Mouse (Mus musculus): ENCODE data around the gene Prkar2b. TPM values are rescaled to one million over a fixed set of nuclear protein-coding genes. Genes with fewer than 3 reads are reported as not detected.
A peak's percentile ranks its signal among the peaks of the same experiment; 100 is the strongest.

Prkar2b gene
- total RNA-seq, 2 experiments from 2014 or later, result 30.7 to 33.6 TPM

DNA sequence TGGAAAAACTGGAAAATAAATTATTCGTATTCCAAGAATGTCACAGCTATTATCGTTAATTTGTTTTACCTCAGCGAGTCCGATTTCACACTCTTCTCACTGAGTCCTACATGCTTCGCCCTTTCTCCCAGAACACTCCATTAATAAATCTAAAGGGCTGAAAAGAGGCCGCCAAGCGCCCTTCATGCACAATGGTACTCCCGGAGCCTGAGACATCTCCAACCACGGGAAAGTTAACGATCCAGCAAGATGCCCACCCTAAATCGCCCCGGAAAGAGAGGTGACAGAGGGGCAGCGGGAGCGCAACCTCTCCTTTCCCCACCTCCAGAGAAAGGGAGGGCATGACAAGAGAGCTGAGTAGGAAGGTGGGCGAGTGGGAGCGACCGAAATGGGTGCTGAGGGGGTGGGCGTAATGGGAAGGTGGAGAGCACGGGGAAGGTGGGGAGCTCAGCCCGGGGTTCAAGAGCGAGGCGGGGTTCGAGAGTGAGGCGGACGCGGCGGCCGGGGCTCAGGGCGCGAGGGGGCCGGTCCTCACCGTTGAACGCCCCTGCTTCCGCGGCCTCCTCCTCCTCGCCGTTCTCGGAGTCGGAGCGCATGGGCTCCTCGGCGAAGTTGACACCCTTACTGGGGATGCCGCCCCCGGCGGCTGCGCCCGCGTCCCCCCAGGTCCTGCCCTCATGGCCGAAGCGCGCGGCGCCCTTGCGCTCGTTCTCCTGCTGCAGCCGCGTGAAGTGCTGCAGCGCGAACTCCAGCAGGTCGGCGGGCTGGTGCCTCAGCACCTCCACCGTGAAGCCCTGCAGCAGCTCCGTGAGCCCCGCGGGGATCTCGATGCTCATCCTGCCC is 628 bp downstream of the Prkar2b start:
- peak; percentile 20 to 39 for DNase-seq (ENCODE audit: low spot score in 2 of 2)

DNA sequence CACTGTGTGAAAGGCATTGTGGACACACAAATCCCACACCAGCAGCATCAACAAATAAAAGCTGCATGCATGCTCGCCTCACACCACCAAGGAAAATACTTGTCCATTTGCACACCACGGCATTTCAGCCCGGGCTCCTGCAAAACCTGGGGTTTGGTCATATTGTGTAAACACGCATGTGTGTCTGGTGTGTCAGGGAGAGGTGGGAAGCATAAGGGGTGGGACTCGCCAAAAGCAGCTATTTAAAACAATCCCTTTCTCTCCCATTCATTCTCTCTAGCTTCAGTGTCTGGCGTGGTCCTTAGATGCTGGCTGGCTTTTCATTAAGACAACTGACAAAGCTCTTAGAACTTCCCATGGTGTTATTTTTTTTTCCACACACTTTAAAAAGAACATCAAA is 1.4 kb downstream of the Prkar2b start:
- peak in 1 of 2 experiments; percentile 23 for DNase-seq (ENCODE audit: low spot score in 2 of 2)

DNA sequence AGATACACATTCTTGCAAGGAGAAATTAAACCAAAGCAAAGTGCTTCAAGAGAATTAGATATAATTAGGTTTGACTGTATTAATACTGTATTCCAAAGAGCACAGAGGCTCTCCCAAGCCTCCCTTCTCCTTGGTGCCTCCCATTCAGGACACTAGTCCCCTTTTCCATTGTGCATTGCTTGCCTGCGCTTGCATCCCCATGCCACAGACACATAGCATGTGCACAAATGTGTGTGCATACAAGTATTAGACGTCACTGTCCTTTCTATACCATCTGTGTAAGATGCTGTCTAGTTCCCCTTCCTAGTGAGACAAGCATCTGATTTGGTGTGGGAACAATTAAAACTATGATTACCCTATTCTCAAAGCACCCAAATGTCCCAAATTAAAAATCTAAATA is 2.0 kb downstream of the Prkar2b start:
- DNase-seq (ENCODE audit: low spot score in 2 of 2), result no peak

DNA sequence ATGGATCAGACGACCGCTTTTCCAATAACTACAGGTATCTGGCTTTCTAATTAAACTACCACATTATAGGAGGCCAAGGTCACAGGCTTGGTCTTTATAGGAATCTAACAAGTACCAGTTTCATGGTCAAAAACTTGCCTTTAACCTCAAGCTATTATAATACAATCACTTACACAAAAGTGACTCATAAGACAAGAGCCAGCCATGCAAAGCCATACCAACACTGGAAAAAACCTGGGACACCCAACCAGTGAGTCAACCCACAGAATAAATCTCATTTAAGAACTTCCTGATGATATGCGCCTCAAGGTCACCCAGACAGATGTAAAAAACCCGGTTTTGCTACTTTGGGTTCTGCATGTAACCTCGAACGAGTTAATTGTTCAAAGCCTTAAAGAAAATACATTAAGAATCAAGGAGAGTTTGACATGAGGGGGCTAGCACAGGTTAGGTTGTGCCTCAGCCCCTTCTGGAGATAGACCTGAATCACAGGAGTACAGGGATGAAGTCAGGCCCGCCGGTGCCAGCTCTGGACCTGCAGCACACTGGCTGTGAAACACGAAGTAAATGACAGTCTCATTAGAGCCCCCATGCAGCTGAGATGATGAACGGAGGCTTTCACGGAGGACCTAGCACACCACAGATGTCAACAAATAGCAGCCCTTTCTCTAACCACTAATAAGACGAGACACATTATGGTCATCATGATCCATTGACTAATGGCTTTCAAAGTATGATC is 3.5 kb downstream of the Prkar2b start:
- no peak for DNase-seq (ENCODE audit: low spot score in 2 of 2)

DNA sequence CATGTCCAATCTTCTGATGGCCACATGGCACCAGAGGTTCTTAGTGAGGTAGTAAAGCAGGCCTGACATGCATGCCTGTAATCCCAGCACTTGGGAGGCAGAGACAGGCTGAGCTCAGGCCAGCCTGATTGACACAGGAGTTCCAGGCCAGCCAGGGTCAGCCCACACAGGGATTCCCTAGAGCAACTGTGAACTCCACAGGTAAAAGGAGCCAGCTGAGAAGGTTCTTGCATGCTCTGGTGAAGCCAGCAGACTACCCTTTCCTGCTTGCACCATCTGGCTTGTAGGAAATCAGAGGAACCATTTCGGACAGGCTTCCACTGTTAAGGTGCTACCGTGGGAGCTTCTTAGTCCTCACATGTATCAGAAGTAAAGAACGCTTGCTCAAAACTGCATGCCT is 5.3 kb downstream of the Prkar2b start:
- DNase-seq (ENCODE audit: low spot score in 2 of 2), result no peak

DNA sequence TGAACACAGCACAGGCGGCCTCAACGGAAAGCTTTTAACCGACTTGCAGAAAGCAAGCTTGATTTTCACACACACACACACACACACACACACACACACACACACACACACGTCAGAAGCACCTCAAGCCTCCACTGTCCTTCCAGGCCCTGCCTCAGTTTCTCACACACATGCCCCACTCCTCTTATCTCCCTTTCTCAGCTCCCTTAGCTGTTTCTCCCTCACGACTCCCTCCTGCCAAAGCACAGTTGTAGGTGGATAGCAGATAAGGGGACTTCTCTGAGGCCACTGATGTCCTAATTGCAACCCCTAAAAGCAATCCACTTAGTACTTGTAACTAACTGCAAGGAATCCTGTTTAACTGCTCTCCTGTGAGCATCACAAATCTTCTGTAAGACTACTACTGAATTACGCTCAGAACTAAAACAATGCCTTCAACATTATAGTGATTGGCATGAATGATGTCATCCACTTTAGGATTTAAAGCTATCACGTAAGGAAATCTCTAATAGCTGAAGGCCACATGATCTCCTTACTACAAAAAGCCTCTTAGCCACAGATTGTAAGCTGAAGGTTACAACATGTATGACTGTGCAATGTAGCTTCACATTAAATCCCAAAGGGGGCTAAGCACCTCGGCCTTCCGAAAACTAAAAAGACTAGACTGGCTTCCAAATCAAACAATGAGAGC is 6.5 kb downstream of the Prkar2b start:
- no peak for DNase-seq (ENCODE audit: low spot score in 2 of 2)

DNA sequence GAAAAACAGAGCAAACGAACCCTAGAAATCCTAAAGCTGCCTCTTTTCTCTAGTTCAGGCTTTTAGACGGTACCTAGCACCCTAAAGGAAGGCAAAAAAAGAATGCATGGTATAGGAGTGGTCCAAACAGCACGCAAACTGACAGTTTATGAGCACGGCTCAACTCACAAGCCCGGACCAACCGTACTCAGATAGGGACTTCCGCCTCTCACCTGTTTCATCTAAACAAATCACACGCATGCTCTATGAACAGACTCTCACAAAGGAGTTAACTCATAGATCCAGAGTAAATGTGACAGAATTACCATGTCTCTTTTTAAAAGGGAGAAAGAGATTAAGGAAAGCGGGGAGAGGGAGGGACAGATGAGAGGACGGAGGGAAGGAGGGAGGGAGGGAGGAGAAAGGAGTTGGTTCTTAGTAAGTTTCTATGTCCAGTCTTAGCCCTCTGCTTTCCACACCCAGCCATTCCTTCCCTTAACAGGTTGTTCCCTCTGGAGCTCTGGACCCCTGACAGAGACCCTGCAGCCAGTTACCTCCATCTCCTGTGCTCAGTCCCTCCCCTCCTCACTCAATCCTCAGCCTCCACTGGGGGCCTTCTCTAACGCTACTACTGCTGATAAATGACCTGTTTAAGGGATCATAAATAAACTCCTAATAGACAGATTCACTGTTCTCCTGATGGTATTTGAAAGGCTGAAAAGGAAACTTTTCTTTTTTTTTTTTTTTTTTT is 7.3 kb downstream of the Prkar2b start:
- DNase-seq (ENCODE audit: low spot score in 2 of 2), result no peak

DNA sequence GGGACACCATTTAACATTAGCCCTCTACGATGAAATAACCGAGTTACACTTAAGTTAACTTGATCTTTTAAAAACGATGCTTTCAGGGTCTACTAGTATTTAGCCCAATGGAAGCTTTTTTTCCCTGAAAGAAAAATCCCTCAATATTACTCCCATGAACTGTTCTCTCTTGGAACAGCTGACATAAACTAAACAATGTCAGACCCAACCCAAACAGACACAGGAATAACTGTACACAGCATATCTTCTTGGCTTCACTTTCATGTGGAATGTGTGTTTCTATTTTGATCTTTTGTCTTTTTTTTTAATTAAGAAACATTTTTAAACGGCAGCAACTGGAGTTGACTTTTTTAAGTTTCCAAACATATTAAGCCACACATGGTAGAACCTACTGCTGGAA is 8.2 kb downstream of the Prkar2b start:
- no peak for DNase-seq (ENCODE audit: low spot score in 2 of 2)

DNA sequence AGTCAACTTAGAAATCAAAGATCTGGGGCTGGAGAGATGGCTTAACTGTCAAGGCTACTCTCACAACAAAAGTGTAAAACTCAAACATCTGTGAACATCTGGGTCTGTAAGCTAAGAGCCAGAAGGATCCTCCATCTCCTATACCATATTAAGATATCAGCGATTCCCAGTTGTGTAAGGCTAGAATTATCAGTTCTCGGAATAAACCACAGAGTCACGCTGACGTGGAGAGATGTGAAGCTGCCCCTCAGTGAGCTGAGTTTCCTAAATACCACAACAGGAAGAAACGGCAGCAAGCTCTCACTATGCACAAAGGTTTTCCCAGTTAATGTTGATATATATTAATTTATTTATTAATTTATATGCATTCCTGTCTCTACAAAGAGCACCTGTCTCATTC is 10.9 kb downstream of the Prkar2b start:
- DNase-seq (ENCODE audit: low spot score in 2 of 2), result no peak

DNA sequence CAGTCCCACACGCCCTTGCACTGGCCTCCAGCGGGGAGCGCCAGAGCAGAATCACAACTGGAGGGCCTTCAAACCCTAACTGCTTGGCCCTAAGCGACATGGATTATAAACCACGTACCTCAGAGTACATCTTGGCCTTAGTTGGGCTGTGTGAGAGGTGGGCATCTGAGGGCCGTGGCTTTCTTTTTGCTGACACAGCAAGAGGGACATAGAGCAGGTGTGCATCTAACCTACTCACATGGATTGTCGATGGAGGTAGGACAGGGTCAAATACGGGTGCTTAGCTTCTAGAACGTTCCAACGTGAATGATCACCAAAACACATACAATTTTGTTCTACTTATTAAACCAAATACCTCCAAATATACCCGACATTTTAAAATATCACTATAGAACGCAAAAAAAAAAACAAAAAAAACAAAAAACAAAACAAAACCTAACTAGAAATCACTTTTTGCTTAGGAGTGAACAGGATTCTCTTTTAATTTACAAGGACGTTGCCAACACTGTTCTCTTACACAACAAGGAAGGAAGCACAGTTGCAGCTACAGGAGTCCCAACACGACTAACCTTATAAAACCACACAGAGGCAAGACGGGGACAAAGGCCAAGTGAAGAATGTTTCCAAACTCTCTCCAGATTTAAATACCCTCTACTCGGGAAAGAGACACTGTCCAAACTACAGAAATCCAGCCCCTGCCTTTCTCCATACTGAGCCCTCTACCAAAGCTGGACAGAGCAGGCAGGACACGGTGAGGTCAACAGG is 15.3 kb downstream of the Prkar2b start:
- no peak for DNase-seq (ENCODE audit: low spot score in 2 of 2)

DNA sequence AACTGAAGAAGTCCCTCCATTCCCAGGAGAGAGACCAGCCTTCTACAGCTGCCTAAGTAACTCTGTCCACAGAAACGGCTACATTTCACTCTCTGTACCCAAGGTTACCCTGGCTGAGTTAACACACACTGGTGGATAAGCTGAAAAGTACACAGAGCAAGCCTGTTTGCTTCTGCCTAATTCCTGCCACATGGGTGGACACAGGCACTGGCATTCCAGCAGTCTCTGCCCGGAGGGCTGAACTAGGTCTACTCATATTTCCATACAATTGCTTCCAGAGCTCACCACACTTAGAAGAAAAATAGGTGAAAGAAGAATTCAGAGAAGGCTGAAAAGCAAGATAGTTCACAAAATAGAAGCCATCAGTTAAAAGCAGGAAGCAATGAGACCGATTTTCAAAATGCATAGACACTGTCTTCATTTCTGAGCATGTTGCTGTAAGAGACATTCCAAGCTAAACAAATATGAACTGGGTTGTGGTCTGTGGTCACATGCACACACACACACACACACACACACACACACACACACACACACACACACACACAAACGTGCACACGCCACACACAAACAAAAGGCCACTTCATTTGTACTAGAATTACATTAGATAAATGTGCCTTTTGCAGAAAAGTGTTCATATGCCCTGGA is 16.5 kb downstream of the Prkar2b start:
- DNase-seq (ENCODE audit: low spot score in 2 of 2), result no peak

DNA sequence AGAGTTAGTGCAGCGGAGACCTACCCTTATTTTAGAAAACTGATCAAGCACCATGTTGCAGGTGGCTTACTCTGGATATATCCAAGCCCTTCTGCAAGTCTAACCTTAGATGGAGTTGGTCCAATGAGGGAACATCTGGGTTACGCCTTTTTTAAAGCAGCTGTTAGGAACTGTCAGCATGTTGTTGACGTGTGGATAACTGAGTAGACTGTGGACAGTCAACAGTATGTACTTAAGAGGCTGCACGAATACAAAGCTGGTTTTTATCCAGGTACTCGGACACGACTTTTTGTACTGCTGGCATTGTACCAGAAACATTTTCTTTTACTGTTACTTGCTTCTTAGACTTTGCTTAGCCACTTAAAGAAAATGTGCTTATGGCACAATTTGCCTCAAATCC is 27.6 kb downstream of the Prkar2b start:
- no peak for DNase-seq (ENCODE audit: low spot score in 2 of 2)

DNA sequence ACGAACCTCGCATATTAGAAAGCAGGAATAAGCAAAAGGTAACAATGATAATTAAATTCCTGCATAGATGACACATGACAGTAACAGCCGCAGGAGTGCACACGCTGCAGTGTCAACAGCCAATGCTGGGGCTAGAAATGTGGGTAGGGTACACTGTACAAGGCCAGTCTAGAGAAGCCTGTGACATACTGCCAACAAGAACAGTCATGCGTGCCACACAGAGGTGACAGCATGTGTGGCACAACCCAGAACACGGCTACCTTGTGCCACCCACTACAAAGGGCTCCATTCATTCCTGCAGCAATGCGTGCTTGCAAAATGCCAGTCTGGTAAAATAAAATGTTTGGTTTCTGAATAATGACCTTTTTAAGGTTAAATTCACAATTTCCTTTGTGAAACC is 28.2 kb downstream of the Prkar2b start:
- no peak for DNase-seq (ENCODE audit: low spot score in 2 of 2)

DNA sequence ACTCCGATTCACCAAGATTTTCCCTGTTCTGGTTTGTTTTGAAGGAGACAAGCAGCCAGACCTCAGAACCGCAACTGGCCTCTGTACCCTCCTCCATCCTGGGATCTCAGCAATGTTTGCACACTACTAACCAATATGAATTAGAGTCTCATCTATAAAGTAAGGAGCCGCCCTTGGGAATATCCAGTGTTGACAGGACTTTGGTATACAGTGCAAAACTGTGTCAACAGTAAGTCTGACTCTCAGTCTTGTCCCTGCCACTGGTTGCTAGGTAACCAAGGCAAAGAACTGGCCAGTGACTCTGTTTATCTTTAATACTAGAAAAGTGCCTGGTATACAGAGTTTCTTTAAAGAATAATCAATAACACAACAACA is 42.7 kb downstream of the Prkar2b start:
- no peak for DNase-seq (ENCODE audit: low spot score in 2 of 2)

DNA sequence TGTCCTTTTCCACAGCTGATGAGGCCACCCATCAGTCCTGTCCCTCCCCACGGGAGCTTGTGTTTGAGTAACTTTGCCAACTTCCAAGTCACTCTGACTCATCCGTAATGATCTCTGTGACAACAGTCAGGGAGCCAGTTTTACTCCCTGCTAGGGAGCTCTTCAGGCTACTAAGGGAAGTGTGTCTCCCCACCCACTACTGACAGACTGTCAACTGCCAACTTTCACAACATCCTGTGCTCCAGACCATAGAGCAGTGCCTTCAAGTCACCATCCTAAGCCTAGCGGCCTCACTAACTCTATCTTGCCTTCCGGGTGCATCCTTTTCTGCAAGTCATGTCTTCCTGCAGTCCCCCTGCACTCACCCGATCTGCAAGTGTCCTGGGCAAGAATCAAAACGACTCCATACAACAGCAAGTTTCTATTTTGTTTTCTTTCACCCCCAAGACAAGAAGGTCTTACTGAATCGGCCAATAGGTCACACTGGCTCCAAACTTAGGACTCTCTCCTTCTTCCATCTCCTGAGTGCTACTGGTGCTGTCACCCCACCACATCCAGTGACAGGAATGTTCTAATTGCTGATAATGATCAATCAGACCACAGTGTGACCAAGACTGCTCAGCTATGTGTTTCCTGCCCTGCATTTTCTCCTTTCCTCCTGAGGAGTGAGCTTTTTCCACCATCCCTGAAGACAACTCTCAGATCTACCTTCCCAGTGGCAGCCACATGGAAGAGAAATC is 43.3 kb downstream of the Prkar2b start:
- peak in 1 of 2 experiments; percentile 18 for DNase-seq (ENCODE audit: low spot score in 2 of 2)

DNA sequence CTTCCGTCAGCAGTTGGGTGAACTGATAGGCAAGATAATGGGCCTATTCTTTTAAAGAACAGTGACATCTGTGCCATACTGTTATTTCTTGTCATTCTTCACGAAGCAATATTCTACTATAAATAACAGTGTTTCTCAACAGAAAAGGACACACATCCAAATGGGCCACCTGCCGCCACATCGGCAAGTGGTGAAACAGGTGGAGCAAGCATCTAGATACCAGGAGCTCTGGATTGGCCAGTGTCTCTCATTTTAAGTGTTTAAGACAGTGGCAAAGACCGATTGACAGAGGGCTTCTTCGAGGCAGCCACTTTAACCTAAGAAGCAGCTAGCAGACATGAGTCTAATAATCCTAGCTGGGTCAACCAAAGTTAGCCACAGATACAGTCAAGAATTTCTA is 44.6 kb downstream of the Prkar2b start:
- DNase-seq (ENCODE audit: low spot score in 2 of 2), result no peak

DNA sequence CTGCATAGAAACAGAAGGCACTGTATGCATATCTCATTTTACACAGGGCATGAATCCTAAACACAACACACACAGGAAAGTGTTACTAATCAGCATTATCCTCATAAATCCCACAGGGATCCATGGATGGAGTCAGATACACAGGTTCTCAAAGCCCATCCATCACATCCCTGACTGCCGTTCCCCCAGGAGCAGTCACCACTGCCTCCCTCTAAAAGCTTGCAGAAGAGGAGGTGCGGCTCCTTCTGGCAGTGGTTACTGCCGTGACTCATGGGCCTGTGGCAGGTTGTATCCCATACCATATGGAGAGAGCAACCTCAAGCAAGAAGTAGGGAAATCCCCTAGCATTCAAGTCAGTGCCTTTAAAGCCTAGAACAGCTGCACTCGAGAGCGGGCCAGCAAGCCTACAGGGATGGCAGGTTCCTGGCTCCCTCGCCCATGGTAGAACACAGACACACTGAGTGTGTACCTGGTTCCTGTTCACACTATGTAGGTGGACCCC is 45.8 kb downstream of the Prkar2b start:
- no peak for DNase-seq (ENCODE audit: low spot score in 2 of 2)

DNA sequence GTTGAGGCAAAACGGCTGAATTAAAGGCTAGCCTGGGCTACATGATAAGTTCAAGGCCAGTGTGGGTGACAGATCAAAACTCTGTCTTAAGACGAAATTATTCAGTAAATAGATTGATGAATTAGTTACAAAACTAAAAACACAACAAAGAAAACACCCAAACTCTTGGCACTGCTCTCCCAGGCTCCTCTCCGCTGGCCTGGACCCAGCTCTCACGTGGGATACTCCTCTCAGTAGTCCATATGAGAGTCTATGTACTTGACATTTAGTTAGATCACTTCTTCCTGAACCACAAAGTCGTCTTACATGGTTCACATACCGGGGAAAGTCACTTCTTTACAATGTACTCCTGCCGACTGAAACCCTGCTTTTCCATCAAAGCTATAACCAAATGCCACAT is 46.3 kb downstream of the Prkar2b start:
- DNase-seq (ENCODE audit: low spot score in 2 of 2), result no peak

DNA sequence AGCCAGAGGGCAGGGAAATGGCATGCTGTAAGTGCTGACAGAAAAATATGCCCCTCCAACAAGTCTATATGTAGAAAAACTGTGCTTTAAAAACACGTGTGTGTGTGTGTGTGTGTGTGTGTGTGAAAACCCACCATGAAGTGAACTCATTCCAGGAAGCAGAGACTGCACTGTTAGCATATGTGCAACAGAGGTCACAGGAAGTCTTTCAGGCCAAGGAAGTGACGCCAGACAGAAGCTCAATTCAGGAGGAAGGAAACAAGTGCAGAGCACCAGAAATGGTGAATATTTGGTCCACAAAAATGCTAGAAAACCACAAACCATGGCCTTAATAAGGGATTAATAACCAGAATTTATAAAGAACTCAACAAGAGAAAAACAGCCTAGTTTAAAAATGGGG is 48.9 kb downstream of the Prkar2b start:
- DNase-seq (ENCODE audit: low spot score in 2 of 2), result no peak

All from layer of hippocampus, adult 18-20 months (tissue).